Comparison of ENCODE assay signal across 9 mouse cellular contexts in the genomic region with DNA sequence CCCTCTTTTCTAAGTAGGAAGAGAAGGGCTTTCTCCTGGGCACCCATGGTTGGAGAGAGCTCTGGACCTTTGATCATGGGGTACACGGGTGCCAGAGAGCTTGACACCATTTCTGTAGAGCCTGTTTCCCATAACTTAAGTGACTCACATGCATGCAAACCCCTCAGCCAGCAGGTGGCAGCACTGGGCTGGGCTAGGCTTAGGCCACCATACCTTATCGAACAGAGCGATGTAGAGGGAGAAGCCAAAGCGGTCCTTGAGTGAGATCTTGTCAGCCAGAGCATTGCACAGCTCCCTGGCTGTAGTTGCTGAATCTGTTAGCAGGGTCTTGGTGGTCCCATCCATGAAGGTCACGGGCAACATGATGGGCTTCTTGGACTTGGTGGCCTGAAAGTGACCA. TPM values are rescaled to one million over a fixed set of nuclear protein-coding genes. Genes with fewer than 3 reads are reported as not detected.
A peak's percentile ranks its signal among the peaks of the same experiment; 100 is the strongest.
DNase-seq lines count a peak whose midpoint lies in the region; ATAC-seq and TF ChIP-seq lines count a peak whose summit lies in the region.
"Had no signal": no experiment of that assay in that cellular context is flagged by ENCODE, and none has a peak within 500 bp of the region (broad histone marks: within the 10 kb centered on the region; RNA-seq: fewer than 3 reads in every experiment).

No protein-coding gene starts in this region.

- no peak overlapping the region for H3K9ac ChIP-seq in forebrain, postnatal 0 days
- H3K9ac ChIP-seq in hindbrain, embryonic 15.5 days = no peak overlapping the region

- no peak overlapping the region for H3K4me3 ChIP-seq in forebrain, postnatal 0 days (ENCODE audit: low read depth, low read length)
- no peak overlapping the region for H3K4me3 ChIP-seq in hindbrain, embryonic 15.5 days

- H3K4me1 ChIP-seq in forebrain, postnatal 0 days (ENCODE audit: insufficient read depth) = no peaks in the 10 kb centered on the region
- H3K4me1 ChIP-seq in hindbrain, embryonic 15.5 days (replicated peaks) = no peaks in the 10 kb centered on the region

- ATAC-seq in forebrain, postnatal 0 days = peak; percentile 71
- peak; percentile 69 for ATAC-seq in hindbrain, embryonic 15.5 days (ENCODE audit: low FRiP score, low read depth)

- TF ChIP-seq CTCF in forebrain, postnatal 0 days (IDR thresholded peaks at IDR 0.05; ENCODE audit: low read depth) = peak; percentile 97

- peak; percentile 59 for DNase-seq in MEL-GATA-1-ER (ENCODE audit: extremely low read depth, low read depth)
- peak; percentile 73 for DNase-seq in cerebellum, adult 11 months
- peak; percentile 87 for DNase-seq in forebrain, postnatal 0 days
- peak; percentile 67 to 91 for DNase-seq in layer of hippocampus, postnatal 25 days (ENCODE audit: extremely low spot score in 1 of 2, low spot score in 1 of 2)
- DNase-seq in lung, postnatal 36 days = peak; percentile 91
- peak; percentile 67 for DNase-seq in right cerebral cortex, adult 18-20 months
- DNase-seq in urinary bladder, postnatal 10 days (ENCODE audit: low spot score) = peak; percentile 27

- no peaks in the 10 kb centered on the region for H3K9me3 ChIP-seq in forebrain, postnatal 0 days (ENCODE audit: low read length)
- H3K9me3 ChIP-seq in hindbrain, embryonic 15.5 days = no peaks in the 10 kb centered on the region

- H3K27ac ChIP-seq in forebrain, postnatal 0 days (ENCODE audit: low read depth, low read length) = no peak overlapping the region
- no peak overlapping the region for H3K27ac ChIP-seq in hindbrain, embryonic 15.5 days (replicated peaks)
- H3K27ac ChIP-seq: macrophage had no signal

- WGBS in forebrain, postnatal 0 days = 32% methylated on average over 5 of the region's 5 CpGs
- WGBS in hindbrain, embryonic 15.5 days = 24% methylated on average over 5 of the region's 5 CpGs

- no peak overlapping the region for H3K4me2 ChIP-seq in forebrain, postnatal 0 days (ENCODE audit: low read depth)
- H3K4me2 ChIP-seq in hindbrain, embryonic 15.5 days = no peak overlapping the region

- H3K36me3 ChIP-seq in forebrain, postnatal 0 days (ENCODE audit: insufficient read depth) = peaks cover 13% of the 10 kb centered on the region; the same call in 1 of the 2 replicates
- H3K36me3 ChIP-seq in hindbrain, embryonic 15.5 days = 0 out of 2 replicates have a peak, but pooled peaks cover 7% of the 10 kb centered on the region

- H3K27me3 ChIP-seq in forebrain, postnatal 0 days (ENCODE audit: insufficient read depth, low read length) = no peaks in the 10 kb centered on the region
- H3K27me3 ChIP-seq in hindbrain, embryonic 15.5 days = no peaks in the 10 kb centered on the region

RNA-seq across cellular contexts. Expression of gene Myo7a, which starts 47.7 kb away (rescaled TPM):
- 37.4 and 47.3 TPM in 2 replicates for total RNA-seq in forebrain, postnatal 0 days (2014; rRNA removed)
- polyA plus RNA-seq in forebrain, postnatal 0 days (2015; fragmentation: Nextera tagmentation; extraction: Ambion mirVana) = 5.7 and 11.1 TPM in 2 replicates
- polyA plus RNA-seq in hindbrain, embryonic 15.5 days (2015; fragmentation: Nextera tagmentation; extraction: Ambion mirVana) = 16.6 and 19.3 TPM in 2 replicates
- 10 to 100 TPM in 1 of 2 experiments, 1 to 10 TPM in 1; 8.6 to 12.1 TPM for total RNA-seq in layer of hippocampus, postnatal 25 days (2021)

Comparison
In these comparisons a context has a peak if more than half of its experiments do, and no peak if none do; other contexts are left out.
1. DNase-seq: peak in every context shown above with its lines; median percentile 91 in lung, postnatal 36 days; 87 in forebrain, postnatal 0 days; 79 in layer of hippocampus, postnatal 25 days; 73 in cerebellum, adult 11 months; 67 in right cerebral cortex, adult 18-20 months; 59 in MEL-GATA-1-ER; 27 in urinary bladder, postnatal 10 days.